Mouse (Mus musculus) MEL (cell line): ENCODE results near the gene Kcnmb2. TPM values are rescaled to one million over a fixed set of nuclear protein-coding genes. Genes with fewer than 3 reads are reported as not detected.

ENCODE experiments used
- DNase-seq: peaks from one replicate; pipeline ENCODE4 v3.0.0; 2011; ENCODE audit warnings: low read depth, low spot score
- H3K27ac ChIP-seq: 2 replicates; pipeline ENCODE4 v1.5.1; 2012; ENCODE audit warnings: low read depth, mild to moderate bottlenecking, control low read depth, low read length, moderate library complexity; ENCODE audit not compliant: control insufficient read depth
- H3K27me3 ChIP-seq, 2 experiments: fragments of 150-350 bp in 1 of 2; sonication (generic) in 1 of 2; 2 replicates each; pipeline ENCODE4 v1.6.1; 2012; ENCODE audit warnings: low read length in 2 of 2, mild to moderate bottlenecking in 2 of 2, improper control_type of control experiment in 1 of 2, moderate library complexity in 1 of 2; ENCODE audit not compliant: insufficient read depth in 2 of 2, control insufficient read depth in 1 of 2
- H3K36me3 ChIP-seq, 2 experiments: 2 replicates each; pipeline ENCODE4 v1.6.1; 2012 to 2014; ENCODE audit warnings: low read length in 2 of 2, improper control_type of control experiment in 1 of 2, inconsistent platforms in 1 of 2, mild to moderate bottlenecking in 1 of 2; ENCODE audit not compliant: insufficient read depth in 2 of 2, control insufficient read depth in 1 of 2
- H3K4me1 ChIP-seq, 2 experiments: fragments of 150-350 bp in 1 of 2; sonication (generic) in 1 of 2; 2 replicates each; pipeline ENCODE4 v1.6.1; 2012; ENCODE audit warnings: low read length in 2 of 2, improper control_type of control experiment in 1 of 2, mild to moderate bottlenecking in 1 of 2; ENCODE audit not compliant: insufficient read depth in 2 of 2, control insufficient read depth in 1 of 2
- H3K4me3 ChIP-seq, 2 experiments: fragments of 150-350 bp in 1 of 2; sonication (generic) in 1 of 2; 2 replicates each; pipeline ENCODE4 v1.5.1; 2012; ENCODE audit warnings: low read depth in 2 of 2, low read length in 2 of 2, mild to moderate bottlenecking in 2 of 2, moderate library complexity in 2 of 2, control low read depth in 1 of 2, improper control_type of control experiment in 1 of 2; ENCODE audit not compliant: control insufficient read depth in 1 of 2, insufficient read depth in 1 of 2
- H3K79me2 ChIP-seq: 2 replicates; pipeline ENCODE4 v1.6.1; 2012; ENCODE audit warnings: mild to moderate bottlenecking, low read length, moderate library complexity; ENCODE audit not compliant: control insufficient read depth, poor library complexity, insufficient read depth
- H3K9ac ChIP-seq: 2 replicates; pipeline ENCODE4 v1.6.1; 2012; ENCODE audit warnings: low read depth, mild to moderate bottlenecking, control low read depth, low read length, moderate library complexity; ENCODE audit not compliant: control insufficient read depth, poor library complexity, severe bottlenecking
- H3K9me3 ChIP-seq: fragments of 150-350 bp; sonication (generic); replicated peaks from 2 replicates; pipeline ENCODE4 v1.6.1; 2012; ENCODE audit warnings: mild to moderate bottlenecking, low read length, improper control_type of control experiment, moderate library complexity; ENCODE audit not compliant: insufficient read depth
- BHLHE40 ChIP-seq: IDR thresholded peaks from 2 replicates; pipeline ENCODE4 v1.6.1; 2012; ENCODE audit warnings: low read depth, mild to moderate bottlenecking, inconsistent platforms, low read length, improper control_type of control experiment, borderline replicate concordance
- CHD2 ChIP-seq: IDR thresholded peaks from 2 replicates; pipeline ENCODE4 v1.6.1; 2011; ENCODE audit warnings: low read length, improper control_type of control experiment
- E2F4 ChIP-seq: IDR thresholded peaks from 2 replicates; pipeline ENCODE4 v1.6.1; 2011; ENCODE audit warnings: low read depth, low read length, improper control_type of control experiment, borderline replicate concordance
- ELF1 ChIP-seq: IDR thresholded peaks from 2 replicates; pipeline ENCODE4 v1.6.1; 2014; ENCODE audit warnings: low read depth, mild to moderate bottlenecking, inconsistent platforms, low read length, improper control_type of control experiment, moderate library complexity
- ETS1 ChIP-seq: IDR thresholded peaks from 2 replicates; pipeline ENCODE4 v1.6.1; 2012; ENCODE audit warnings: low read depth, mild to moderate bottlenecking, inconsistent platforms, low read length, improper control_type of control experiment, moderate library complexity
- GABPA ChIP-seq: IDR thresholded peaks from 2 replicates; pipeline ENCODE4 v1.6.1; 2012; ENCODE audit warnings: low read depth, mild to moderate bottlenecking, inconsistent platforms, low read length, improper control_type of control experiment, moderate library complexity
- GATA1 ChIP-seq: IDR thresholded peaks from 2 replicates; pipeline ENCODE4 v1.6.1; 2011; ENCODE audit warnings: low read depth, low read length, improper control_type of control experiment
- HCFC1 ChIP-seq: IDR thresholded peaks from 2 replicates; pipeline ENCODE4 v1.6.1; 2012; ENCODE audit warnings: low read depth, mild to moderate bottlenecking, inconsistent platforms, low read length, improper control_type of control experiment, moderate library complexity
- MAX ChIP-seq: IDR thresholded peaks from 2 replicates; pipeline ENCODE4 v1.6.1; 2011; ENCODE audit warnings: low read length, improper control_type of control experiment
- MEF2A ChIP-seq: IDR thresholded peaks from 2 replicates; pipeline ENCODE4 v1.6.1; 2014; ENCODE audit warnings: low read depth, mild to moderate bottlenecking, inconsistent platforms, low read length, improper control_type of control experiment; ENCODE audit not compliant: poor library complexity, insufficient replicate concordance, severe bottlenecking; ENCODE audit errors: extremely low read depth
- MXI1 ChIP-seq: IDR thresholded peaks from 2 replicates; pipeline ENCODE4 v1.6.1; 2011; ENCODE audit warnings: mild to moderate bottlenecking, low read depth, low read length, improper control_type of control experiment
- MYB ChIP-seq: IDR thresholded peaks from 2 replicates; pipeline ENCODE4 v1.6.1; 2011; ENCODE audit warnings: mild to moderate bottlenecking, low read depth, low read length, improper control_type of control experiment
- MYC ChIP-seq: IDR thresholded peaks from 2 replicates; pipeline ENCODE4 v1.6.1; 2011; ENCODE audit warnings: low read depth, mild to moderate bottlenecking, low read length, improper control_type of control experiment, moderate library complexity
- POLR2A ChIP-seq, 2 experiments: IDR thresholded peaks; 2 replicates each; pipeline ENCODE4 v1.6.1; 2011 to 2012; ENCODE audit warnings: low read length in 2 of 2, mild to moderate bottlenecking in 2 of 2, control low read depth in 1 of 2, improper control_type of control experiment in 1 of 2, low read depth in 1 of 2, moderate library complexity in 1 of 2; ENCODE audit not compliant: control insufficient read depth in 1 of 2, insufficient read depth in 1 of 2, poor library complexity in 1 of 2
- RCOR1 ChIP-seq: IDR thresholded peaks from 2 replicates; pipeline ENCODE4 v1.6.1; 2012; ENCODE audit warnings: low read depth, mild to moderate bottlenecking, inconsistent platforms, low read length, improper control_type of control experiment
- SIN3A ChIP-seq: IDR thresholded peaks from 2 replicates; pipeline ENCODE4 v1.6.1; 2012; ENCODE audit warnings: low read length, improper control_type of control experiment, inconsistent platforms
- SMC3 ChIP-seq: IDR thresholded peaks from 2 replicates; pipeline ENCODE4 v1.6.1; 2011; ENCODE audit warnings: low read depth, low read length, improper control_type of control experiment
- TBP ChIP-seq: IDR thresholded peaks from 2 replicates; pipeline ENCODE4 v1.8.0; 2011; ENCODE audit warnings: low read depth, low read length, improper control_type of control experiment
- TCF12 ChIP-seq: IDR thresholded peaks from 2 replicates; pipeline ENCODE4 v1.6.1; 2014; ENCODE audit warnings: low read depth, mild to moderate bottlenecking, inconsistent platforms, low read length, improper control_type of control experiment, moderate library complexity
- USF1 ChIP-seq: IDR thresholded peaks from 2 replicates; pipeline ENCODE4 v1.6.1; 2014; ENCODE audit warnings: low read depth, mild to moderate bottlenecking, inconsistent platforms, low read length, improper control_type of control experiment, moderate library complexity
- USF2 ChIP-seq, 2 experiments: IDR thresholded peaks; 2 replicates each; pipeline ENCODE4 v1.6.1; 2011 to 2012; ENCODE audit warnings: improper control_type of control experiment in 2 of 2, low read length in 2 of 2, borderline replicate concordance in 1 of 2, inconsistent platforms in 1 of 2, low read depth in 1 of 2, mild to moderate bottlenecking in 1 of 2; ENCODE audit not compliant: insufficient read depth in 1 of 2
- ZC3H11A ChIP-seq: IDR thresholded peaks from 2 replicates; pipeline ENCODE4 v1.6.1; 2012; ENCODE audit warnings: low read depth, mild to moderate bottlenecking, inconsistent platforms, low read length, improper control_type of control experiment
- ZKSCAN1 ChIP-seq: IDR thresholded peaks from 2 replicates; pipeline ENCODE4 v1.6.1; 2012; ENCODE audit warnings: low read depth, mild to moderate bottlenecking, inconsistent platforms, low read length, improper control_type of control experiment, moderate library complexity
- ZMIZ1 ChIP-seq: IDR thresholded peaks from 2 replicates; pipeline ENCODE4 v1.6.1; 2012; ENCODE audit warnings: low read depth, mild to moderate bottlenecking, inconsistent platforms, low read length, improper control_type of control experiment, moderate library complexity
- ZNF384 ChIP-seq: IDR thresholded peaks from 2 replicates; pipeline ENCODE4 v1.6.1; 2012; ENCODE audit warnings: low read depth, mild to moderate bottlenecking, inconsistent platforms, low read length, improper control_type of control experiment
- polyA plus RNA-seq, 2 experiments: library from polyadenylated mRNA; stranded (reverse) in 1 of 2; unstranded in 1 of 2; fragments of >175 nt in 1 of 2; fragments of >200 nt in 1 of 2; gene quantifications; 2 replicates each; pipeline versions ENCODE4 v1.2.1 to v1.2.4; 2012; ENCODE audit warnings: low replicate concordance in 2 of 2, low read depth in 1 of 2; ENCODE audit not compliant: insufficient read length in 2 of 2, insufficient read depth in 1 of 2, missing spikeins in 1 of 2
- total RNA-seq: library from RNA; depleted of rRNA; stranded (reverse); fragments of 300-350 nt; gene quantifications from 2 replicates; pipeline ENCODE4 v1.2.3, GENCODE M21; 2012

The Kcnmb2 gene
- total and polyA plus RNA-seq, 3 experiments: not detected

GRCm38 (mm10) chr3:31955004-31955403, 52.7 kb downstream of the Kcnmb2 start:
- Histone ChIP-seq H3K36me3 (no peaks in the 10 kb centered on the region), H3K4me3 (no peak overlapping the region), H3K27ac (no peak overlapping the region), H3K9ac (no peak overlapping the region), H3K27me3 (no peaks in the 10 kb centered on the region), H3K9me3 (no peaks in the 10 kb centered on the region), H3K4me1 (no peaks in the 10 kb centered on the region), H3K79me2 (no peaks in the 10 kb centered on the region)
- TF ChIP-seq MEF2A (no peak), E2F4 (no peak), POLR2A (IDR thresholded peaks at IDR 0.05; ENCODE audit: control insufficient read depth in 1 of 2, insufficient read depth in 1 of 2, low read depth in 1 of 2, low read length in 2 of 2, poor library complexity in 1 of 2) (no peak), SMC3 (no peak), ZC3H11A (no peak), SIN3A (no peak), USF1 (no peak), ZKSCAN1 (no peak), ELF1 (no peak), MXI1 (no peak), RCOR1 (no peak), TBP (no peak), TCF12 (no peak), ZMIZ1 (no peak), USF2 (IDR thresholded peaks at IDR 0.05; ENCODE audit: borderline replicate concordance in 1 of 2, insufficient read depth in 1 of 2, low read depth in 1 of 2, low read length in 2 of 2) (no peak), GATA1 (no peak), ETS1 (no peak), BHLHE40 (no peak)
- no peak for DNase-seq

- Histone ChIP-seq H3K9ac (no peak overlapping the region), H3K79me2 (no peaks in the 10 kb centered on the region), H3K27me3 (no peaks in the 10 kb centered on the region), H3K27ac (no peak overlapping the region), H3K4me1 (no peaks in the 10 kb centered on the region), H3K36me3 (no peaks in the 10 kb centered on the region), H3K4me3 (no peak overlapping the region), H3K9me3 (no peaks in the 10 kb centered on the region)
- TF ChIP-seq MAX (no peak), POLR2A (IDR thresholded peaks at IDR 0.05; ENCODE audit: control insufficient read depth in 1 of 2, insufficient read depth in 1 of 2, low read depth in 1 of 2, low read length in 2 of 2, poor library complexity in 1 of 2) (no peak), ETS1 (no peak), CHD2 (no peak), MYB (no peak), ZNF384 (no peak), MYC (no peak), ELF1 (no peak), GABPA (no peak), HCFC1 (no peak), ZC3H11A (no peak)
- no peak for DNase-seq
Measured at GRCm38 (mm10) chr3:31959821-31960220, 57.5 kb downstream of the Kcnmb2 start.
